Mouse (Mus musculus): ENCODE measurements at regions not wholly inside any gene's neighbourhood (a gene's known extent, or its start where the extent isn't known, plus 50 kb on each side); places are given as distances from the start of the nearest gene placed in this dataset.
"Not testable (repeated sequence)": the region's sequence is repeated elsewhere in the genome, so short reads cannot be mapped to it uniquely, and the experiment has no call there.

DNA sequence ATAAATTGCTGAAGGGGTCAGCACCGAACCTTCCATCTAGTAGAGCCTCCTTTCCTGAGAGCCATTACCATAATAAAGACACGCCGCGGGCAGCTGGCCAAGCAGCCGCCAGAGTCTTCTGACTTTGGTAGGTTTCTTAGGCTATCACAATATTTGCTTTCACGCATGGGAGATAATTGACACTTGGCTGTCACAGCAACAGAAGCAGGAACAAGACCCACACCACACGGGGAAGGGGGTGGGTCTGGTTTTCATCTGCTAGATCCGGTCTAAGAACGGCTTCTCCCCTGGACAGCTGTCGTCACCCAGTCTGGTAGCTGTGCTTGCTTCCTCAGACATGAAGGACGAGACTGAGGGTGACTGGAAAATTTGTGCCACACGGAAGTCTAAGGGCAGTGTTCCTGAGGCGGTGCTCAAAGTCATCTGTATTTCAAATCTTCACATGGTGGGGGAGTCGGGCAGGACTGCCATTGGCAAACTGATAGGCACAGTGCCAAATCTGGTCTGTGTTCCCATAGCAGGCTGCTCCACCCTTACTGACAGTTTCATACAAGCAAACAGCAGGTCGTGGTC is 188.9 kb upstream of the Gm10131 start:
- DNase-seq (ENCODE audit: low spot score) = no peak

DNA sequence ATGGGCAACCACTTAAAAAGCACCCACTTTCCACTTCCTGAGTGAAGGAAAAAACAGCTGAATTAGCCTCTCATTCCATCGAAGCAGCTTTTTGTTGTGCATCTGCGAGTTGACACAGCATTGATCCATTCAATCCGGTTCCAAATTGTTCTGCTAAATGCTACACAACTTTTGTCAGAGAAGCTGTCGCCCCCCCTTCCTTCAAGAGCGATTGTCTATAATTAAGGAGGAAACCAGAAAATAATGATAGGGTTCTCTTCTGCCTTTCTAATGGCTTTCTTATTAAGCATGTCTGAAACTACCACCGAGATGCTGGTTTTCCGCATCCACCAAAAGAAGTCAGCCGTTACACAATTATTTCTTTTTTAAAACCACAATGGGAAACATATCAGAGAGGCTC is 183.2 kb upstream of the Gm10131 start:
- DNase-seq (ENCODE audit: low spot score) = no peak

DNA sequence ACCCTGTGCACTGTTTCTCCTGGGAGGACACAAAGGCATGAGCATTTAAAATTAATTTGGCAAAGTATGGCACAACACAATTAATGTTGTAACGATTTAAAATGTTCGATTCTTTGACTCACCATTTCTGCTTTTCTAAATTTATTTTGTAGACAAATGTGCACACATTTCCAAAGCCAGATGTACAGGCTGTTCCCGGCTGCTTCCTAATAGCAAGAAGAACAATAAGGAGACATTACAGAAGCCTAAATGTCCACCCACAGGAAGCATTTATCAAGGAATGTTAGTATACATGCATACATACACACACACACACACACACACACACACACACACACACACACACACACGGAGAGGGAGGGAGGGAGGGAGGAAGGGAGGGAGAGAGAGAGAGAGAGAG is 179.1 kb upstream of the Gm10131 start:
- no peak for DNase-seq (ENCODE audit: low spot score)

DNA sequence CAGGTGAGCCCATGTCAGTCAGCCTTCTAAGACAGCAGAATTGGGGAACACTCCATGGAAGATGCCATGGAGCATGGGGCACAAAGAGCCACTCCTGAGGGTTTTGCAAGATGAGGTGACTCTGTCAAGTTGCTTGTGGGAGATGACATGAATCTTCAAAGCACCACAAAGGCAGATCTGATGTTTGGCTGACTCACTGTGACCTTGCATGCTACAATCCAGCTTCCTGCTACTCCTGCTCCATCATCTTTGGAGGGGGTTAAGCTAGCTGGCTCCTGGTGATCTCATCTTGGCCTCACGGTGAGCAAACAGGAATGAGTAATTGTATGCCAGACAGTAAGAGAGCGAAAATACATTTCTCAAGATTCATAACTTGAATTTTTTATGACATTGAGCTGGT is 176.3 kb upstream of the Gm10131 start:
- DNase-seq (ENCODE audit: low spot score) = no peak

DNA sequence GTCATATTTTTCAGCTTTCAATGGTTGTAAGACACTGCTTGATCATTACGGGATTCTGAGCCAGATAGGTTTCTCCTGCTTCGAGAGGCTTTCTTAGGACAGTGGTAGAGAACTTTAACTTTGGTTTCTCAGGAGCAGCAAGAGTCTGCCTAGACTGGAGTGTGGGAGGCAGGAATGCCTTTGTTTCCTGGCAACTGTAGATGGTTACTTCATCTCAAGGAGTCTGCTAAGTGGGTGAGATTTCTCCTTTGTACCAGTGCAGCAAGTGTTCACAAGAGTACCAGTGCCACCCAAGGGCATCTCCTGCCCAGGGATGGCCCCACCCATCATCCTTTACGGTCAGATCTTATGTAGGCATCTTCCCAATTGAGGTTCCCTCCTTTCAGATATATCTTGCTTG is 173.0 kb upstream of the Gm10131 start:
- DNase-seq (ENCODE audit: low spot score) = no peak

DNA sequence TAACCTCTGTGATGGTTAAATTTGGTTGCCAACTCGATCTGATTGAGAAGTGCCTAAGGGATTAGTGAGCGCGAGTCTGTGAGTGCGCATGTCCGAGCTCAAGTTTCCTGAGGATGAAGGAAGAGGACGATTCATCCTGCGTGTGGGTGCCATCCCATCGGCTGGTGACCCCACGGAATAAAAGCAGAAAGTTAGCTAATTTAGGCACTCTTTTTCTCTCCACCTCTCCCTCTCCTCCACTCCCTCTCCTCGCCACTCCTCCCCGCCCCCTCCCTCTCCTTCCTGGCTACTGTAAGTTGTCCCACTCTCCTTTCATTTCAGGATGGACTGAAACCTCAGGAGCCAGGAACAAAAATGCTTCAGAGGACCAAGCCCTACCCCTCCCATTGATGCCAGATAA is 168.9 kb upstream of the Gm10131 start:
- no peak for DNase-seq (ENCODE audit: low spot score)

DNA sequence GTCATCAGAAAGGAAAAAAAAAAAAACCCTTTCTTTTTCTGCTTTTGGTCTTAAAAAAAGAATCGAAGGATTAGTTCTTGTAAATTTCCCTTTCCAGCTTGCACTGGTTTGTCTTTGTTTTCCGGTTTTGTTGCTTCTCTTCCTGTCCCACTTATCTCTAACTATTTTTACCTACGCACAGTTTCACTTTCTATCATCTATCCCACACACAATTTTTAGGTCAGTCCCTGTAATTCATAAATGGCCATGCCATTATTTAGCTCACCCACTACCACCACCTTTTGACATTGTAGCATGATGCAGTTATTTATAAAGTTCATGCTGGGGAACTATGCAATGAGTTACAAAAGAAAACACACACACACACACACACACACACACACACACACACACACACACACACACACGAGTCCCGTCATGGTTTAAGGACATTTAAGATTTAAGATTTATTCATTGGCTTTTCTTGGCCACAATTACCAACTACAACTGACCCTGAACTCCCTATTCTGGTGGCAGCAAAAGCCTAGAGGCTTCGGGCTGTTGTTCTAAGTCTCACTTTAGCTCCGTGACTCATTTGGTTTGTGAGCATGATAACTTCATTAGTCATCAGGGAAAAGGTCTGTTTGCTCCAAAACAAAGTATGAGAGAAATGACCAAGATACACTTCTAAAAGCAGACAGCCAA is 164.6 kb upstream of the Gm10131 start:
- no peak for DNase-seq (ENCODE audit: low spot score)

DNA sequence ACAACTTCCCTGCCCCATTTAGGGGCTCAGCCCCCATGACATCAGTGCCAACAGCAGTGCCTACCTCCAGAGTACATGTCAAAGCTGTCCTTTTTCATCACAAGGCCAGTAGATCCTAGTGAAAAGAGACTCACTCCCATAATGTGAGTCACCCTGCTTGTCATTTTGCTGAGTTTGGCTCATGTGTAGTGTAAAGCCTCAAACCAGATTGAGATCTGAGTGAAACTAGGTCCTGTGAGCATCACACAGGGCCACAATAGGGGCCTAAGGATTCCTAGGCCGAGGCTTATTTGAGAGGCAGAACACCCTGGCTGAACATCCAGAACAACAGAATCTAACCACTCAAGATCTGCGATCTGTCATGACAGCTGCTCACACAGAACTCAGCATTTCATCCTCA is 163.3 kb upstream of the Gm10131 start:
- DNase-seq (ENCODE audit: low spot score) = not testable (repeated sequence)

DNA sequence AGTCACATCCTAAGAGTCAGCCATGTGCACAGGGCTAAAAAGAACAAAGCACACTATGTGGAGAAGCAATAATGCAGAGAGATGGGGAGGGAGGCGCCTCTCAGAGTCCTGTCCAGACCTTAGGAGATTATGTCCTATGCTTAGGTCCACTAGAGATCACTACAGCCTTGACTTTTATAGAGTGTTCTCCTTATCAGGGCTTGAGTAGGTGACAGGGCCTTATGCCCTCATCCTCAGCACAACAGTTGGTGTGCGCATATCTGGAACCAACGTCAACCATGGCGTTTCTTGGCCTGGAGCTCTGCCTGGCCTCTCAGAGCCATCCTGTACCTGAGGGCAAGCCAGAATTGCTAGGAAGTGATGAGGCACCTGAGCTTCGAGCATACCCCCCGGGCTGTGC is 162.6 kb upstream of the Gm10131 start:
- no peak for DNase-seq (ENCODE audit: low spot score)

DNA sequence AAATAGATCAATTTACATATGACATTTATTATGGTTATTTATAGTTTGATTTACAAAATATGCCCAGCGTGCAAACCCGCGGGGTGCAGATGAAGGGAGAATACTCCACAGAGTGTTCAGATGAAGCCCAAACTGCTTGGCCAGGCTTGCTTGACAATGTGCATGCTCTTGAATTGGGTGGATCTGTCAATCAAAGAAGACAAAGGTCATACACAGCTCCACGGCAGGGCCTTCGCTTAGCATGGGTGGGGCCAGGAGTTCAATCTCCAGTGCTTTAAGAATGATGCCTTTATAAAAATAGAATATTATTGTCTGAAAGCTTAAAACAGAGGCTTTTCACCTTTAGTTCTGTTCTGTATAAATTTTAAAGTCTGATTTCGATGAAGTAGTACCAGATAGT is 158.3 kb upstream of the Gm10131 start:
- DNase-seq (ENCODE audit: low spot score) = no peak

DNA sequence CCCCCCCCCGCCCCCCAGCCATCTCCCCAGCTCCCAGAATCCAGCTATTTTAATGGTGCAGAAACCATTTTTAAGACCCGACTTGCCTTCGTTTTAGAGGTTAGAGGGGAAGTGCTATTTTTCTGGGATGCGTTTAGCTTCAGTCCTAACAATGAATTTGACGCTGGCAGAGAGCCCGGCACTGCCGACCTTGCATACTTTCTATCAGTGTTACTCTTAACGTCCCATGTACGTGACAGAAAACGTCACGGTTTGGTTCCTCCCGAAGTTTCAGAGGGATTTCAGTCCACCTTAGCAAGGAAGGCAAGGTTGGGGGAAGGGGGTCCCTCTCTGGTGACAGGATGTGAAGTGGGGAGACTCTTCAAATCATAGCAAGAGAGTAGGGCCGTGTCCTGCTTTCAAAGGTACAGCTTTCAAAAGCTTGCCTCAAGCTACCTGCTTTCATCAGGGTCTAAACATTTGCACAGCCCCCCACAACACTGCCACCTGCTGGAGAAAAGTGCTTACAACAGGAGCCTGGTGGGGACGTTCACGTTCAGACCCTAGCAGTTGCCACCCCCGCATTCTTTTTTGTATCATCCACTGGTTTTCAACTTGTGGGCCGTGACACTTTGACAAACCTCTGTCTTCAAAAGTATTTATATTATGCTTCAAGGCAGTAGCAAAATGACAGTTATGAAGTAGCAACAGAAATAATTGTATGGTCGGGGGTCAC is 157.4 kb upstream of the Gm10131 start:
- DNase-seq (ENCODE audit: low spot score) = no peak

DNA sequence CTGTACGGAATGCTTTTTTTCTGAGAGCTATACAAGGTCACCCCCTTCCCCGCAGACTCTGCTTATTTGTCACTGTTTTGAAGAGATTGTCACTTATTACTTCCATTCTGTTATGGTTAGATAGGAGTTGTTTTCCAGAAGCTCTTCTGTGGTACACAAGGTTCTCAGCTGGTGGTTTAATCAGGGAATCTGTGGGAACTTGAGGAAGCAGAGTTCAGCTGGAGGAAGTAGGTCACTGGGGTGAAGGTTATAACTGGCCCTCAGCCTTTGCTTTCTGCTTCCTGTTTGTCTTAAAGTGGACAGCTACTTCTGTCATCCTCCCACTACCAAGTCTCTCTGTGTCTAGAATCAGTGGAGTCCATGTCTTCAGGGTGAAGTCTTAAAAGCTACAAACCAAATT is 143.4 kb upstream of the Gm10131 start:
- DNase-seq (ENCODE audit: low spot score) = no peak

DNA sequence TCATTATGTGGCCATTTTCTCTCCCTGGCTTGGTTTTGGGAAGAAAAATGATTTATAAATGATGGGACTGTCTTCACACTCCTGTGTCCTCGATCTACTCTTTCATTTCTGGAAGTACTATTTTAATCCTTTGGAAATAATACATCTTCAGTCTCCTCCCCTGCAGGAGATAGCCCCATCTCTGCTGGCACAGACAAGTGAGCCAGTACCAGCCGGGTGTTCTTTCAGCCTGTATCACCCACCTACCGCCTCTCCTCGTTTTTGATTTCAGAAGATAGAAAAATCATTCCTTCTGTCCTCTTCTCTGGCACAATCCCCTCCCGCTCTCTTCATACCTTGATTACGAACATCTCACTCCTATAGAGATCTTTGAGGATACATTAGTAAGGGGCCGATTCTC is 140.4 kb upstream of the Gm10131 start:
- DNase-seq (ENCODE audit: low spot score) = no peak

DNA sequence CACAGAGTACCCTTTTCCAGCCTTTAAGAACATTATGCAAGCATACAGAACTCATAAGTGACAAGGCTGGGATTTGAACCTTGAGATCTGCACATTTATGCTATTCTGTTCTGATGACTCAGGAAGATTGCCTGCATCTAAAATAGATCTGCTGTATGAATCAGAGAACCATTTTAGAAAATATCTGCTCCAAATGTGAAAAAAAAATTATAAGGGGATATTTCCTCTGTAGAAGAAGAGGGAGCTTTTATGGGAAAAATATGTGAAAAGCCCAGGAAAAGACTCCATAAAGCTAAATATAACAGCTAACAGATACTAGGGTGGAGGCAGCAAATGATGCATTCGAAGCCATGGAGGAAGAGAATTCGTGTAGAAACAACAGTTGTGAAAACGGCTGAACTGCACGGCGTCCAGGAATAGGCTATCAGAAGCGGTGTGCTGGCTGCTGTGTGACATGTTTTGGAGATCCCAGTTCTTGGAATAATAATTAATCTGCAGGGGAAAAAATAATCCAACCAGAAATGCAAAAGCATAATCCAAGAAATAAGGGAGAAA is 127.9 kb upstream of the Gm10131 start:
- DNase-seq (ENCODE audit: low spot score) = no peak

DNA sequence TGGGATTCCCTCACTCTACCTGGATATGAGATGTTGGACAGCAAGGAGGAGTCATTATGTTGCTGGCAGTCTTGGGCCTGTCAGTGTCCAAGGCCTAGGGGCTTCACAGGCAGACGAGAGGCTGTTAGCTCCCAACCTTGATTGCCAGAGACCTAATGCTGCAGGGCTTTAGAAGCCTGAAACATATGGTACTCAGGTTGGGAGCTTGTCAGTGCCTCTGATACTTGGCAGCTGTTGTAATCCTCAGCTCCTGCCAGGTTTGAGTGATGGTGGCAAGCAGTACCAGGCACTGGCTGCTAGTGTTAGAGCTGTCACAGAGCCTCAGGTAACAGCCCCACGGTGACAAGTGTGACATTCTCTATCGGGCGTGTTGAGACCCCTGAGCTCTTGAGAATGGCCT is 122.2 kb upstream of the Gm10131 start:
- no peak for DNase-seq (ENCODE audit: low spot score)

DNA sequence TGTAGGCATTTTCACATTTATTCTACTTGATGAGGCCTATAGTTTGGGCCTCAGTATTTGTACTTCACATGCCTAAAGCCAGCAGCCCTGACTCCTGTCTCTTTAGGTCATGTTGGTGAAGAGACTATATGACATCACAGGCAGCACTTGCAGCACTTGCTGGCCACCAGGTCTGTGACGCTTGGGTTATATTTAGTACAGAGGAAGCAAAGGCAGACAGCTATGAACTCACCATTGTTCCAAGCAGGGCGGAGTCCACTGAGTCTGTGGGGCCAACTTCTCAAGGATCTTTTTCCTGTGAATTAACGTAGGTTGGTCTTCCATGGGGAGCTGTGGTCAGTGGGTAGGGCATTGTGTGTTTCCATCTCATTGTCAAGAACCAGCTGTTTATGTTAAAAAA is 117.9 kb upstream of the Gm10131 start:
- no peak for DNase-seq (ENCODE audit: low spot score)

DNA sequence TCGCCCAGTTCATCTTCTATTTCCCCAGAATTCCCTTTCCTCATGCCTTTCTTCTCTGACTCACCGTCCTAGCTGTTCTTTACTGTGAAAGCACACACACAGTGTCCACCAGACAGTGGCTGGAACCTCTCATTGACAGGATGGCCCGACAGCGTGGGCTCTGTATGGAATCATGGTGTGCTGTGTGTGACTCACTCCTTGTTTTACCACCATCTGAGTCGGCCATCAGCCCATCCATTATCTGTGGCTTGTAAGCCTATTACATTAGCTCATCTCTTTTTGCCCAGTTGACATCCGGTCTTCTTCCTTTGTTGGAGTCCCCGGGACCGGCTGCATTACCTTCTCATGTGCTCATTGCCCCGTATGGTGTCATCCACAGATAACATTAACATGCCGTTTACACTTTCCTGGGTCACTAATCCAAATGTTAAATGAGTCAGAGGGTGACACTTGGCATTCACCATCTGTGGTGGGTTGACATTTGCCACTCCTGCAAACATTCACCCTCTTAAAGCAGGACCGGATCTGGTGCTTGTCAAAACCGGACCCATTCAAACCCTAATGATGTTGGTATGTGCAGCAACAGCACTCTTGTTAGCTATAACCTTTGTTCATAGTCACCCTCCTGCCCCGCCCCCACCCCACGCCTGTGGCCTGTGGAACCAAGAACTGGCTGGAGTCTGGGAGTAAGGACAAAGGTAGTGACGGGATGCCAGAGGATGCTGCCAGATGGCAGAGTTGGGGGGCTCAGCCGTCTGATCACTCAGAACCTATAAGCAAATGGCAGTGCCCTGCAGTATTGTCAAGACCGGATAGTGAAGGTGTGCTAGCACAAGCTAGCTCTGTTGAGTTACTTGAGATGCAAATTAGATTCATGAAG is 113.7 kb upstream of the Gm10131 start:
- no peak for DNase-seq (ENCODE audit: low spot score)

DNA sequence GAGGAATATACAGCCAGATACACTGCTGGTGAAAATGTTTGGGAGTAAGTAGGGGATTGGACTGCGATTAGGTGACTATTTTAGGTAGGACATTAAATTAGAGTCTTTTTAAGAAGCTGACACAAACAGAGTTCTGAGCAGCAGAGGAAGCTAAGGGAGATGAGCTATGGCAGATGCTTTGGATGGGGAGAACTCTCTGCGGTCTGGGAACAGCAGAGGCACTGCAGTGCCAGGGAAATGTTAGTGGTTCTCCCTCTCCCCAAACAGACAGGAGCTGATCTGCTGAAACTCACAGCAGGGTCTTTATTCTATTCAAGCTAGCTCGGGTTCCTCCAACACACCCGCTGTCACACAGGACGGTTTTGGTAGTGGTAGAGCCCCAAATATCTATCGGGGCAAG is 110.7 kb upstream of the Gm10131 start:
- DNase-seq (ENCODE audit: low spot score) = no peak
